Mouse (Mus musculus) sigmoid colon, adult 10 weeks (tissue): ENCODE data around the gene Ago1. TPM values are rescaled to one million over a fixed set of nuclear protein-coding genes. Genes with fewer than 3 reads are reported as not detected.

Experiments
- polyA plus RNA-seq: library from polyadenylated mRNA; stranded (reverse); fragments of 350-450 nt; fragmentation: Illumina TruSeq; extraction: RNeasy Lipid Tissue Mini Kit (QIAGEN cat#74804); gene quantifications from one replicate; pipeline ENCODE4 v1.2.3, GENCODE M21; 2014; ENCODE audit warnings: low read depth, low replicate concordance

Gene Ago1
- 17.8 TPM for polyA plus RNA-seq

GRCm38 (mm10) chr4:126468285-126468901, at the start of gene Ago1:
TSS of gene Ago1 (minus strand) at chr4:126468583.

GRCm38 (mm10) chr4:126429347-126430079, 38.9 kb downstream of the Ago1 start, which contains the start of gene Ago3:
TSS of gene Ago3 (minus strand) at chr4:126429556.

Other genes with a start within 250 kb of the Ago1 start
- 2.3 TPM for gene Map7d1, start 212.2 kb downstream of the Ago1 start, polyA plus RNA-seq
- gene Trappc3, start 206.3 kb downstream of the Ago1 start, polyA plus RNA-seq = 27.4 TPM
- 0.85 TPM for gene Col8a2, start 181.8 kb downstream of the Ago1 start, polyA plus RNA-seq
- gene Adprhl2, start 146.9 kb downstream of the Ago1 start, polyA plus RNA-seq = not detected
- not detected for gene Tekt2, start 142.9 kb downstream of the Ago1 start, polyA plus RNA-seq
- 13.6 TPM for gene Ago3, start 39.0 kb downstream of the Ago1 start, polyA plus RNA-seq
- gene Ago4, start 64.9 kb upstream of the Ago1 start, polyA plus RNA-seq = 10.7 TPM
- 5.1 TPM for gene Clspn, start 88.4 kb upstream of the Ago1 start, polyA plus RNA-seq
- gene 5730409E04Rik, start 141.2 kb upstream of the Ago1 start, polyA plus RNA-seq = 4.1 TPM
- gene Psmb2, start 209.0 kb upstream of the Ago1 start, polyA plus RNA-seq = 76.6 TPM